Mouse (Mus musculus) heart, adult 11 months (tissue): Measurements from ENCODE around the gene Tspan18.

Source experiments
- DNase-seq: peaks from one replicate; pipeline ENCODE4 v3.0.0; 2022

Gene Tspan18

GRCm38 (mm10) chr2:93290345-93291118 is 43.8 kb downstream of the Tspan18 start:
- DNase-seq = no peak

DNA sequence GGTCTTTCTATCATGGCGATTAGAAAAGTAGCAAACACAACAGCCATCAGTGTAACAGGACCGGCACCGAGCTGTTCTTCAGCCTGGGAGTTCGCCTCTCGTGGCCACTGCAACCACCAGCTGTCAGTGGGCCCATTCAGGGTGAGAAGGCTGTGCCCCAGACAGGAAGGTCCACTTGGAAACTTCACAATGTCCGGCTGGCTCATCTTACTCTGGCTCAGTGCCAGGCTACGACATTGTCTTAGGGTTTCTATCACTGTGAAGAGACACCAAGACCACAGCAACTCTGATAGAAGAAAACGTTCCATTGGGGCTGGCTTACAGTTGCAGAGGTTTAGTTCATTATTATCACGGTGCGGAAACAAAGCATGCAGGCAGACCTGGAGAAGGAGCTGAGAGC is 45.1 kb downstream of the Tspan18 start:
- no peak for DNase-seq

DNA sequence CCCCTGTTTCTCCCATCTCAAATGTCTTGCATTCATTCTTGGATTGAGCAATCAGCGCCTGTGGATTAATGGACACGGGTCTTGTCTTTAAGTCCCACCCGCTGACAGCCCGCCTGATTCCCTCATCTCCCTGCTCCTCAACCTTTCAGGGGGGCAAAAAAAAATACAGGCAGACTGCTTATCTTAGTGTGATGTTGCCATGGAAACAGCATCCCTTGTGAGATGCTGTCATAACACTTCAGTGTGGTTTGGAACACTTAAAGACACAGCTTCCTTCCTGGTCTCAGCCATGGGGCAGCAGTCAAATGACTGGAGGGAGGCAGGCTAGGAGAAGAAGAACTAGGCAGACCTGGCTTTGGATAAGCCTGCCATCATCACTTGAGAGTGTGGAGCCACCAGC is 47.0 kb downstream of the Tspan18 start:
- DNase-seq = peak; percentile 90

DNA sequence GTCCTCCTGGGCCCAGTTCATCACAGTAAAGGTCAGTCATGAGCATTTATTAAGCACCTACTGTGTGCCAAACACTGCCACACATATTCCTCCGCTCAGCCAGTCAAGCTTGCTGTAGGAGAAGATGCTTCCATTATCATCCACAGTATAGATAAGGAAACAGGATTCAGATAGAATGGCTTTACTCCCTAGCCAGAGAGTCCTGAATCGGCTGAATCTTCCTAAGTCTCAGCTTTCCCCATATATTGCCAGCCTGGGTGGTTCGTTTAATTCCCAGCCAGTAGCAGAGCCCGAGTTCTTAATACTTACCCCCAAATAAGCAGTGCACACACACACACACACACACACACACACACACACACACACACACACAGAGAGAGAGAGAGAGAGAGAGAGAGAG is 47.6 kb downstream of the Tspan18 start:
- no peak for DNase-seq

DNA sequence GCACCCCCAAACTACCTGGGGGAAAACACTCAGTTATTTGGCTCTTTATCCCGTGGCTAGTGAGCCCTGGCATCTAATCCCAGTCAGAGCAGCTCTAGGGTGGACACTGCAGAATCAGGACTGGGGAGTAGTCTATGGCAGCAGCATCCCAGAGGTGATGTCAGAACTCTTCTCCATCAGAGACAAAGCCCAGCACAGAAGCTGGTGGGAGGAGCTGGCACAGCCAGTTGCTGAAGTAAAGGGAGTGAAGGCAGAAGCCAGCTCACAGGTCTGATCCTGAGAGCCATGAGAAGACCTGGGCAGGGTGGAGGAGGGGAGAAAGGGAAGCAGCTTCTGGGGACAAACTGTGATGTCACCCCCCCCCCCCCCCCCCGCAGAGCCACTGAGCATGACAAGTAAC is 48.0 kb downstream of the Tspan18 start:
- no peak for DNase-seq

GRCm38 (mm10) chr2:93285842-93286241 is 48.5 kb downstream of the Tspan18 start:
- DNase-seq = no peak

GRCm38 (mm10) chr2:93284625-93285024 is 49.7 kb downstream of the Tspan18 start:
- DNase-seq = no peak

GRCm38 (mm10) chr2:93283481-93284293 is 50.6 kb downstream of the Tspan18 start:
- DNase-seq = no peak

DNA sequence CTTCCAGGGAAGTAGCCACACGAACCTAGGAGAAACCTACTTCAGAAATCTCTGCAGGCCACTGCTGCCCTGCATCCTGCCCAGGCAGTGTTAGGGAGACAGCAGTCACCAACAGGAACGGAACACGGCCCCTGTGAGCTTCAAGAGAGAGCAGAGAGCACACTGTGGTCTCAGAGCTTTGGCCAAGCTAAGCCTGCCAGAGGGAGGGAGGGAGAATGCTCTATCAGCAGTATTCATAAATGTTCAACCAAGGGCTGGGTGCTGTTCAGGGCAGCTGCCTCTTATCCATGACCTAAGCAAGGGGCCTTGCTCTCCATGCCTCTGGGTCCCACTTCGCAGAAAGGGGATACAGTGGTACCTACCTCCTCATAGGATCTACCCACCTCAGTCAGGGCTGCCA is 51.7 kb downstream of the Tspan18 start:
- no peak for DNase-seq

GRCm38 (mm10) chr2:93281466-93281865 is 52.8 kb downstream of the Tspan18 start:
- no peak for DNase-seq

GRCm38 (mm10) chr2:93280117-93280620 is 54.1 kb downstream of the Tspan18 start:
- DNase-seq = no peak

- peak; percentile 94 for DNase-seq
These were observed 55.9 kb downstream of the Tspan18 start for GRCm38 (mm10) chr2:93278181-93278975.

GRCm38 (mm10) chr2:93277486-93277885 is 56.8 kb downstream of the Tspan18 start:
- peak; percentile 95 for DNase-seq

DNA sequence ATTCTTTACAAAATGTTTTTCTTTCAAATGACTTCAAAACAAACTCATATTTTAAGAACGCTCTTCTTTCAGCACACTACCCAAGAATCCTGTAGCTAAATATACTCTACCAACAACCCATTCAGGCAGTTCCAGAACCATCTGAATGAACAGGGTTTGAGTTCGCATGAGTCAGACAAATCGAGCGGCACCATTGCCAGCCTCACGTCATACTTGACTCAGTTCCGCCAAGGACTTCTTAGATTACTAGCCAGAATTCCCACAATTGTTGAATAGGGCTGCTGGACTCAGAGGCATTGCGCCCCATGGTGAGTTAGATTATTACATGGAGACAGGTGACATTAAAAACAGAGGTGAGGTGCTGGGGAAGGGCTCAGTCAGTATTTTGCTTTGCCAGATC is 58.3 kb downstream of the Tspan18 start:
- no peak for DNase-seq

DNA sequence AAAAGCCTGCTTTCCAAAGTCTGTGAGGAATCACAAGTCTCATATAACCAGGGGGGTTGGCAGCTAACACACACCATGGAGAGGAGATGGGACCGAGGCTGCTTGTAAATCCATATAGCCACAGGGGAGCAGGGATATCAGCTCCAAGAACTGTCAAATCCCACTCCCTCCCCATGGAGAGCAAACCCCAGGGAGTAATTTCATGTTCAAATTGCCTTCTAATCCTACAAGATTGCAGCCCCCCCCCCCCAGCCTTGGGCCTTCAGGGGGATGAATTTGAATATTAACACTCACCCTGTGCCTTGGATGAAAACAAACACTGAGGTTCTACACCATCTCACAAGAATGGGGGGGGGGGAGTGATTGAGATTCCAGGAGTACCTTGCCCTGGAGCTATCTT is 60.4 kb downstream of the Tspan18 start:
- DNase-seq = no peak

GRCm38 (mm10) chr2:93270083-93270482 is 64.2 kb downstream of the Tspan18 start:
- peak; percentile 94 for DNase-seq

GRCm38 (mm10) chr2:93269611-93270010 is 64.7 kb downstream of the Tspan18 start:
- DNase-seq = no peak

DNA sequence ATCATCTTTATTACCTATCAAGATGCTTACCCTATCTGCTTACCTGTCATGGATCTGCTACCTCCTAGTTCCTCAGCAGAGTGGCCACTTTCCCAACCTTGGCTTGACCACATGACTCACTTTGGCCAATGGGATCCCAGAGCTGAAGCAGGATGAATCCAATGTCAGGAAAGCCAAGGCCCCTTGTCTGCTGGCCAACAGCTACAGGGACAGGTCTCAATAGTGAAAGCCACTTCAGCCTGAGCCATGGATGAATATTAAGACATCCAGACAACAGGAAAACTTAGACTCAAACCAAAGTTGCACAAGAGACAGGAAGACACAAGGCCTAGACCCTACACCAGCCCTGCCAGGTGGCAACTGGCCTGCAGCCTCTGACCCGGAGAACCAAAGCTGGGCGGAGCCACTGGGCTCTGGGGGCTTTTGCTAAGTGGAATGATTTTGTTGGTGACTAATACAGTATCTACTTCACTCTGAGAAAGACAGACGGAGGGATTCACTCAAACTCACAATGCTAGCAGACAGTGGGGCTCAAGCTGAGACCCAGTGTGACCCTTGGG is 65.5 kb downstream of the Tspan18 start:
- peak; percentile 96 for DNase-seq

GRCm38 (mm10) chr2:93267791-93268190 is 66.5 kb downstream of the Tspan18 start:
- DNase-seq = peak; percentile 98

- no peak for DNase-seq
These were observed 67.6 kb downstream of the Tspan18 start for GRCm38 (mm10) chr2:93266565-93267169.

DNA sequence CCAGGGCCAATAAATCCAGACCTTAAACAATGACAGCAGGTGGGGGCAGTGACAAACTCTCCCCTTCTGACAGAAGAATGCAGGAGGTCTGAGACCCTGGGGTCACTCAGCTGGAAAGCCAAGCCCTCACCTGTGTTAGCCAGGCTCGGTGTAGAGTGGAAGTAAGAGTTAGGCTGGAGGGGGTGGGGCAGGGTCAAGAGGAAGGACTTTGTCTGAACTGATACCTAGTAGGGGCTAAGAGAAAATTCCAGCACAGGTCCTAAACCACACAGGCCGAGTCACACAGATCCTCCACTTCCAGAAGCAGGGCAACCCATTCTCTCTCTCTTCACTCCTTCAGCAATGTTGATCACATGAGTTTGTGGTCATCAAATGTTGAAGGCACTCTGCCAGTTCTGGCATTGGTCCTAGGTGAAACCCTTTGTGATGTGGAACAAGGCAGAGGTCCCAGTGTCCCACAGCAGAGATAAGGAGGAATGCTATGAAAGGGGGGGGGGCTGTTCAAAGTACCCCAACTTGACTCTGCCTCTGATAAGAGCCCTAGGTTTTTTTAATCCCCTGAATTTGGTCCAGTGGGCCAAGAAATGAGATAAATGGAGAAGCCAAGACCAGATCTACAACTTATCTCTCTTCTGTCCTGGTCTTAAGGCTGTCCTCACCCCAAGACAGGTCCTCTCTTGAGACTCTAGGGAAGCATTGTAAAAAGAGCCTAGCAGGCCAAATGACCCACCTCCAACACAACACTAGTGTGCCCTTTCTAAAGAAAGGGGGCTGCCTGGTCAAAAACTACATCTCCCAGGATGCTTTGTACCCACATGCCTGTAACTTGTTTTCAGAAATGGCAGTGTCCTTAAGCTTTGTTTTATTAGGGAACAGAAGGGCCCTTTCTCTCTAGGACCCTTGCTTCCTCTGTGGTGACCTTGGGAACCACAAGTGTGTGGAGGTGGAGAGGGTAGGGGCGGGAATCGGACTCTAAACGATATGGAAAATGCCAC is 71.7 kb downstream of the Tspan18 start:
- peak; percentile 93 for DNase-seq
